Mouse (Mus musculus) intestine, postnatal 0 days (tissue): ENCODE results near the gene Atp2b2. TPM values are rescaled to one million over a fixed set of nuclear protein-coding genes. Genes with fewer than 3 reads are reported as not detected.
A peak's percentile ranks its signal among the peaks of the same experiment; 100 is the strongest.

Experiments
- ATAC-seq: fragments of 200-750 bp; cut with Nextera tagmentation; 2 replicates; pipeline ENCODE4 v1.8.0; 2017; ENCODE audit warnings: mild to moderate bottlenecking, moderate TSS enrichment, moderate library complexity
- H3K27ac ChIP-seq: fragments of 300-500 bp; sonication (generic); 2 replicates; pipeline ENCODE4 v1.5.1; 2014; ENCODE audit warnings: mild to moderate bottlenecking, low read depth, low read length, moderate library complexity
- H3K27me3 ChIP-seq: fragments of 300-500 bp; sonication (generic); replicated peaks from 2 replicates; pipeline ENCODE4 v1.6.1; 2014; ENCODE audit warnings: low read length, mixed read lengths; ENCODE audit not compliant: control insufficient read depth, insufficient read depth
- H3K36me3 ChIP-seq: fragments of 300-500 bp; sonication (generic); 2 replicates; pipeline ENCODE4 v1.6.1; 2014; ENCODE audit warnings: mild to moderate bottlenecking, moderate library complexity; ENCODE audit not compliant: control insufficient read depth, insufficient read depth
- H3K4me1 ChIP-seq: fragments of 300-500 bp; sonication (generic); replicated peaks from 2 replicates; pipeline ENCODE4 v1.6.1; 2014; ENCODE audit warnings: antibody characterized with exemption, low read length, mixed read lengths; ENCODE audit not compliant: control insufficient read depth, insufficient read depth
- H3K4me2 ChIP-seq: fragments of 300-500 bp; sonication (generic); replicated peaks from 2 replicates; pipeline ENCODE4 v1.6.1; 2014; ENCODE audit warnings: low read depth, mild to moderate bottlenecking, moderate library complexity
- H3K4me3 ChIP-seq: fragments of 300-500 bp; sonication (generic); 2 replicates; pipeline ENCODE4 v1.5.1; 2014; ENCODE audit warnings: low read depth, low read length
- H3K9ac ChIP-seq: fragments of 300-500 bp; sonication (generic); 2 replicates; pipeline ENCODE4 v1.6.1; 2014; ENCODE audit warnings: mild to moderate bottlenecking, low read depth, low read length
- H3K9me3 ChIP-seq: fragments of 300-500 bp; sonication (generic); 2 replicates; pipeline ENCODE4 v1.6.1; 2016; ENCODE audit warnings: mixed run types; ENCODE audit not compliant: control insufficient read depth
- CTCF ChIP-seq: sonication (generic); IDR thresholded peaks from 2 replicates; pipeline ENCODE4 v1.5.1; 2016; ENCODE audit warnings: low read depth, mild to moderate bottlenecking, control low read depth, antibody characterized with exemption, moderate library complexity
- WGBS: fragments of 180-500 bp; shearing (Covaris S2); extraction: QIAGEN DNeasy Blood & Tissue Kit; methylation state at CpG from one replicate; pipeline ENCODE4 v1.1.7; 2014; 5-methylcytosine and 5-hydroxymethylcytosine counted together
- polyA plus RNA-seq: library from polyadenylated mRNA; unstranded; fragments of >200 nt; fragmentation: Nextera tagmentation; extraction: Ambion mirVana; gene quantifications from 2 replicates; pipeline ENCODE4 v1.2.1, GENCODE M21; 2015

Gene Atp2b2
- polyA plus RNA-seq, 1 experiment from 2014 or later, result 0.48 TPM

- Histone ChIP-seq H3K27ac (no peak overlapping the region), H3K4me3 (no peak overlapping the region), H3K9ac (no peak overlapping the region), H3K27me3 (no peaks in the 10 kb centered on the region), H3K36me3 (no peaks in the 10 kb centered on the region), H3K4me2 (no peak overlapping the region), H3K9me3 (no peaks in the 10 kb centered on the region), H3K4me1 (no peaks in the 10 kb centered on the region)
- no peak for ATAC-seq
- 92% methylated on average over 2 of the region's 2 CpGs for WGBS
- TF ChIP-seq CTCF, result no peak
These were observed 211.9 kb downstream of the Atp2b2 start for GRCm38 (mm10) chr6:113830463-113830862.

DNA sequence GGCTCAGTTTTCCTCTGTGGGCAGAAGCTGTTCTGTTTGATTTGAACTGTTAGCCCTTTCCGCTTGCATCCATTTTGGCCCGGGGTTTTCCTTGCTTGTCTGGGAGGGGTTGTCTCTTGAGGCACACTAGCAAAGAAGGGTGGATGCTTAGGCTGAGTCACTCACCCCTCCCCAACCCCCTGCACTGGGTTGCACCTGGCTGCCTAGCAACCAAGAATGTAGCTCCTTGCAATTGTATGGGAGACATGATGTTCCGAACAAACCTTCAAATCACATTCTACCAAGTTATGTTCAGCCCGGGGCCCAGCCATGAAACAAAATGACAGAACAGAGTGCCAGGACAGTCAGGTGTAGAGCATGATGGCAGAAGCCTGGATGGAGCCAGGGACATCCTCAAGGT lies 215.1 kb downstream of the Atp2b2 start:
- no peak overlapping the region for H3K27ac ChIP-seq
- H3K4me1 ChIP-seq, result no peaks in the 10 kb centered on the region
- no peaks in the 10 kb centered on the region for H3K36me3 ChIP-seq
- 67% methylated on average over 4 of the region's 4 CpGs for WGBS
- H3K9me3 ChIP-seq, result no peaks in the 10 kb centered on the region
- no peaks in the 10 kb centered on the region for H3K27me3 ChIP-seq
- no peak overlapping the region for H3K4me3 ChIP-seq
- no peak overlapping the region for H3K9ac ChIP-seq
- no peak for TF ChIP-seq CTCF
- ATAC-seq, result no peak
- no peak overlapping the region for H3K4me2 ChIP-seq

DNA sequence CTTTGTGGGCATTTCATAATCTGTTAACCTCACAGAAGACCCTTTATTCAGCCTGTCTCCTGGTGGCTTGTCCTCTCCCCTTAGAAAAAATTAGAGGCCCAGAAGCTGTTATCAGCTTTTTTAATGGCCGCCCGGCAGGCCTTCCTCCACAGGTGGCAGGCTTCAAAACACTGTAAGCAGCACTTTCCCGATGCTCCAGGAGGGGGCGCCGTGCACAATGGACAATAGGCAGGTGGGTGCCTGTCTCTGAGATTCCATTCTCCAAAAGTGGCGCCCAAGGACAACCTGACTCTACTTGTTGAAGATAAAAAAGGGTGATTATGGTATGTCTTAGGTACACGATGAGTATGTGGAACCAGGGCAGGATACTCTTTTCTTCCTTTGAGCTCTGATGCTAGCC lies 220.0 kb downstream of the Atp2b2 start:
- WGBS, result 27% methylated on average over 7 of the region's 7 CpGs
- H3K36me3 ChIP-seq, result no peaks in the 10 kb centered on the region
- H3K9ac ChIP-seq, result no peak overlapping the region
- no peaks in the 10 kb centered on the region for H3K9me3 ChIP-seq
- no peak overlapping the region for H3K4me2 ChIP-seq
- no peaks in the 10 kb centered on the region for H3K4me1 ChIP-seq
- no peak overlapping the region for H3K27ac ChIP-seq
- H3K27me3 ChIP-seq, result no peaks in the 10 kb centered on the region
- H3K4me3 ChIP-seq, result no peak overlapping the region
- no peak for ATAC-seq
- peak; percentile 66 for TF ChIP-seq CTCF

DNA sequence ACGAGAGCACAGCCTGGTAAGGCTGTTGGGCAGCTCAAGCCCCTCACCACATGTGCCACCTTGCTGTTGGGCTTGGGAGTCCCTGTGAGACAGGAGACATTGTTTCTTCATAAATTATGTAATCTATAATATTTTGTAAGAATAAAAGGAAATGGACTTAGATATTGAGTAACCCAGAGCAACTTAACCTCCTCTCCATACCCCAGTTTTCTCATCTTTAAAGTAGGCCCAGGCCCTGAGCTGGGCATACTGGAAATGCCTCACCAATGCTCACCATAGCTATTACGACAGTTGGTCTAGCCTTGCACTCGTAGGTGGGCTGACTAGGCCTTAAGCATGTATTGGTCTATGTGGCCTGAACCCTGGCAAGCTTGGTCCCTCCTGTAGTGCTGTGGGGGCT lies 225.7 kb downstream of the Atp2b2 start:
- Histone ChIP-seq H3K4me2 (no peak overlapping the region), H3K4me3 (no peak overlapping the region), H3K27ac (no peak overlapping the region), H3K9me3 (no peaks in the 10 kb centered on the region), H3K27me3 (no peaks in the 10 kb centered on the region), H3K9ac (no peak overlapping the region), H3K4me1 (no peaks in the 10 kb centered on the region), H3K36me3 (no peaks in the 10 kb centered on the region)
- no peak for ATAC-seq
- no peak for TF ChIP-seq CTCF
- 82% methylated on average over 3 of the region's 3 CpGs for WGBS

- H3K9me3 ChIP-seq, result no peaks in the 10 kb centered on the region
- no peaks in the 10 kb centered on the region for H3K36me3 ChIP-seq
- H3K9ac ChIP-seq, result no peak overlapping the region
- H3K4me3 ChIP-seq, result no peak overlapping the region
- H3K4me2 ChIP-seq, result no peak overlapping the region
- 14% methylated on average over 1 of the region's 1 CpGs for whole genome bisulfite sequencing
- H3K27ac ChIP-seq, result no peak overlapping the region
- H3K4me1 ChIP-seq, result no peaks in the 10 kb centered on the region
- H3K27me3 ChIP-seq, result no peaks in the 10 kb centered on the region
- no peak for ATAC-seq
- no peak for TF ChIP-seq CTCF
These were observed 231.0 kb downstream of the Atp2b2 start for GRCm38 (mm10) chr6:113811462-113811861.

GRCm38 (mm10) chr6:113810667-113811066 lies 231.7 kb downstream of the Atp2b2 start:
- ATAC-seq, result no peak
- Histone ChIP-seq H3K9ac (no peak overlapping the region), H3K36me3 (no peaks in the 10 kb centered on the region), H3K27me3 (no peaks in the 10 kb centered on the region), H3K4me3 (no peak overlapping the region), H3K9me3 (no peaks in the 10 kb centered on the region), H3K4me1 (no peaks in the 10 kb centered on the region), H3K4me2 (no peak overlapping the region), H3K27ac (no peak overlapping the region)
- 81% methylated on average over 4 of the region's 4 CpGs for WGBS
- TF ChIP-seq CTCF, result no peak

- WGBS, result 70% methylated on average over 5 of the region's 5 CpGs
These were observed 236.2 kb downstream of the Atp2b2 start for GRCm38 (mm10) chr6:113806241-113806640.

More at GRCm38 (mm10) chr6:113806241-113806640, 236.2 kb downstream of the Atp2b2 start:
- H3K9ac ChIP-seq, result no peak overlapping the region
- no peaks in the 10 kb centered on the region for H3K36me3 ChIP-seq
- ATAC-seq, result no peak
- no peaks in the 10 kb centered on the region for H3K27me3 ChIP-seq
- no peak overlapping the region for H3K4me2 ChIP-seq
- no peak overlapping the region for H3K27ac ChIP-seq
- TF ChIP-seq CTCF, result no peak
- no peaks in the 10 kb centered on the region for H3K4me1 ChIP-seq
- no peaks in the 10 kb centered on the region for H3K9me3 ChIP-seq
- H3K4me3 ChIP-seq, result no peak overlapping the region
